Mouse (Mus musculus) liver, adult 2 months (tissue): ENCODE data around the gene Pan3.

Experiments
- CTCF ChIP-seq: fragments of 200-500 bp; IDR thresholded peaks from 2 replicates; pipeline ENCODE4 v1.5.1; 2011; ENCODE audit warnings: low read depth, low read length, control low read depth
- POLR2A ChIP-seq: fragments of 200-500 bp; IDR thresholded peaks from 2 replicates; pipeline ENCODE4 v1.6.1; 2011; ENCODE audit warnings: low read length, control low read depth; ENCODE audit not compliant: insufficient read depth; ENCODE audit errors: extremely low read depth

DNA sequence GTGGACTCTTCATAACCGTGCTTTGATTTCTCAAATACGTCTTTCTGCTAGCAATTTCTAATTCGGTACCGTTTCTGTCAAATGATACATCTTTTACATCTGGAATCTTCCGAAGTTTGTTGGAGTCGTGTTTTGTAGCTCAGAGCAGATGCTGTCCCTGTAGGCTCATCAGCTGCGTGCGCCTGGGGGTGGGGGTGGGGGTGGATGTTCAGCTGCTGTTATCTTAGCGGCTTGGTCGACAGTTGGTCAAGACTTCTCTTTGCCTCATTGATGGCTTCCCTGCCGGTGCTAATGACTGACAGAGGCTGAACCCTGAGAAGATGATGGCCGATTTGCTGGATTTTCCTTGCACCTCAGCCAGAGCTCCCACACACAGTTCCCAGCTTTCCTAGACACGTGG is 43.1 kb upstream of the Pan3 start:
- TF ChIP-seq POLR2A: no peak
- no peak for TF ChIP-seq CTCF
